11 mouse cellular contexts compared by ENCODE assay signal in genomic region chr11:44788003-44788402, GRCm38 (mm10).
"Had no signal": no experiment of that assay in that cellular context is flagged by ENCODE, and none has a peak within 500 bp of the region (broad histone marks: within the 10 kb centered on the region; RNA-seq: fewer than 3 reads in every experiment).

No protein-coding gene starts in this region.

- DNase-seq: kidney, adult 18-20 months; kidney, postnatal 25 days; layer of hippocampus, adult 9-11 months; layer of hippocampus, postnatal 36 days; lung, adult 18-20 months; right cerebral cortex, postnatal 14 days; thymus, adult 2 months; thymus, postnatal 36 days had no signal

- H3K27ac ChIP-seq: limb, embryonic 12.5 days; midbrain, embryonic 13.5 days; stomach, embryonic 15.5 days had no signal

- H3K36me3 ChIP-seq: midbrain, embryonic 13.5 days; stomach, embryonic 15.5 days had no signal

- ATAC-seq: midbrain, embryonic 13.5 days had no signal

- H3K4me3 ChIP-seq: limb, embryonic 12.5 days; midbrain, embryonic 13.5 days; stomach, embryonic 15.5 days had no signal

- H3K9me3 ChIP-seq: limb, embryonic 12.5 days; midbrain, embryonic 13.5 days; stomach, embryonic 15.5 days had no signal

- H3K4me1 ChIP-seq: stomach, embryonic 15.5 days had no signal

- H3K4me2 ChIP-seq: limb, embryonic 12.5 days; midbrain, embryonic 13.5 days; stomach, embryonic 15.5 days had no signal

- H3K9ac ChIP-seq: limb, embryonic 12.5 days; midbrain, embryonic 13.5 days; stomach, embryonic 15.5 days had no signal

- H3K27me3 ChIP-seq: midbrain, embryonic 13.5 days; stomach, embryonic 15.5 days had no signal
